Mouse (Mus musculus) thymus, postnatal 14 days (tissue): ENCODE results near the gene Grsf1.

ENCODE experiments used
- DNase-seq: peaks from one replicate; pipeline ENCODE4 v3.0.0; 2021

Grsf1 gene

DNA sequence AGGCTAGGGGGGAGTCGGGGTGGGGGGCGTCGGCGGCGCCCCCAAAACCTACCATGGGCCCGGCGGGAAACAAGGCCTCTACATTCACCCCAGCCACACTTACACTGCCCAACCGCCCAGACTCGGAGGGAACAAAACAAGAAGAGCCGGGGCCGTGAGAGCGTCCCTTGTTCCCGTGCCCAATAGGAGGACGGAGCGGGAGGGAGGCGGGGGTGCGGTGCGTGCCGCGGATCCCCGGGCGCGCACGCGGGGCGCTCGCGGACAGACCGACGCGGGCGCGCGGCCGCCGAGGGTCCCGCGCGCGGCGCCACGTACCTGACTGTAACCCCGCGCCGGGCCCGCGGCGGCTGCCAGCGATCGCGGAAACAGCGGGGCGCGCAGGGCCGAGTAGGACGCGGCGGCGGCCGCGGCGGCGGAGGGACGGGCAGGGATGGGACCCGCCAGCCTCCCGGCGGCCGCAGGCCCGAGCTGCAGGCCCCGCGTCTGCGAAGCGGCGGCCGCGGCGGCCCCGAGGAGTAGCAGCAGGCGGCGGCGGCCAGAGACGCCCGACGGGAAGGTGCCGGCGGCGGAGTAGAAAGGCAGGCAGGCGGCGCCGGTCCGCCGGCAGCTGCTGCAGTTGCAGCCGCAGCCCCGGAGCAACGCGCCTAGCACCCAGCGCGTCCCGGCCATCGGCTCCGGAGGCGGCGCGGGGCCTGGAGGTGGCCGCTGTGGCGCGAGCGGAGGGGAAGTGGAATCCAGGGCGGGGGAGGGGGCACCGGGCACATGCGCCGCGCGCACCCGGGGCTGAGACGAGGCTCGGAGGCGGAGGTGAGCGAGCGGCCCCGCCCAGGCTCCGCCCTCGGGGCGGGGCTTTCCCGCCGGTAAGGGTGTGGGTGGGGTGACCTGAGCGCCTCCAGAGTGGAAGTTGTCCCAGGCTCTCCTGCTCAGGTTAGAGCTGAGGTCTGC, at the start of gene Grsf1:
Gene Grsf1, minus strand, starts transcription at position 729 of the 945 bp plus-strand sequence.
- peak; percentile 96 for DNase-seq

DNA sequence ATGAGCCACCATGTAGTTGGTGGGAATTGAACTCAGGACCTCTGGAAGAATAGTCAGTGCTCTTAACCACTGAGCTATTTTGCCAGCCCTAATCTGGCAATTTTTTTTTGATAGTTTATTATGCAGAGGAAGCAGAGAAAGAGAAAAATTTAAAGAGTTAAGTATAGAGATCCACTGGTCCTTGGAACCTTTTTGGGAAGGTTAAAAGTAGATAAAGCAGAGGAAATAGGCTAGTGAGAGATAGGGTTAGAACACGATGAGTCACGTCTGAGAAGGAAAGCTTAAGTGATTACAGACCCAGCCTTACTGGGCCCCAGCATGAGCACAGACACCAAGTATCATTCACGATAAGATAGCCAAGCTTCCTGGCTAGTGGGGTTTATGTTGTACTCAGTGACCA, 48.1 kb upstream of the Grsf1 start:
- DNase-seq: no peak

GRCm38 (mm10) chr5:88722213-88722600, 46.2 kb upstream of the Grsf1 start:
- no peak for DNase-seq

- DNase-seq: peak; percentile 28
Measured at GRCm38 (mm10) chr5:88721565-88722212, 45.7 kb upstream of the Grsf1 start.

DNA sequence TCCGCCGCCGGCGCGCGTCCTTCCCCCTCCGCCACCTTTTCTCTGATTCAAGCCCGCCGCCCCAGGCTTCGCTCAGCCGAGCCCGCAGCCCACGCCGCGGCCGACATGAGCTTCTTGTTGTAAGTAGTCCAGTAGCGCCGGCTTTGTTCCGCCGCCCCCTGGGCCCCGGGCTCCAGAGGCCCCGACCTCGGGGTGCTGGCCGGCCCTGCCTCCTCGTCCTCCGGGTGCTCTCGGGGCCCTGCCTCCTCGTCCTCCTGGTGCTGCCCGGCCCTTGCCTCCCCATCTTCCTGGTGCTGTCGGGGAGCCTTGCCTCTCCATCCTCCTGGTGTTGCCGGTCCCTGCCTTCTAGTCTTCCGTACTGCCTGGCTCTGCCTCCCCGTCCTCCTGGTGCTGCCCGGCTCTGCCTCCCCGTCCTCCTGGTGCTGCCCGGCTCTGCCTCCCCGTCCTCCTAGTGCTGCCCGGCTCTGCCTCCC, 45.1 kb upstream of the Grsf1 start:
- DNase-seq: no peak

DNA sequence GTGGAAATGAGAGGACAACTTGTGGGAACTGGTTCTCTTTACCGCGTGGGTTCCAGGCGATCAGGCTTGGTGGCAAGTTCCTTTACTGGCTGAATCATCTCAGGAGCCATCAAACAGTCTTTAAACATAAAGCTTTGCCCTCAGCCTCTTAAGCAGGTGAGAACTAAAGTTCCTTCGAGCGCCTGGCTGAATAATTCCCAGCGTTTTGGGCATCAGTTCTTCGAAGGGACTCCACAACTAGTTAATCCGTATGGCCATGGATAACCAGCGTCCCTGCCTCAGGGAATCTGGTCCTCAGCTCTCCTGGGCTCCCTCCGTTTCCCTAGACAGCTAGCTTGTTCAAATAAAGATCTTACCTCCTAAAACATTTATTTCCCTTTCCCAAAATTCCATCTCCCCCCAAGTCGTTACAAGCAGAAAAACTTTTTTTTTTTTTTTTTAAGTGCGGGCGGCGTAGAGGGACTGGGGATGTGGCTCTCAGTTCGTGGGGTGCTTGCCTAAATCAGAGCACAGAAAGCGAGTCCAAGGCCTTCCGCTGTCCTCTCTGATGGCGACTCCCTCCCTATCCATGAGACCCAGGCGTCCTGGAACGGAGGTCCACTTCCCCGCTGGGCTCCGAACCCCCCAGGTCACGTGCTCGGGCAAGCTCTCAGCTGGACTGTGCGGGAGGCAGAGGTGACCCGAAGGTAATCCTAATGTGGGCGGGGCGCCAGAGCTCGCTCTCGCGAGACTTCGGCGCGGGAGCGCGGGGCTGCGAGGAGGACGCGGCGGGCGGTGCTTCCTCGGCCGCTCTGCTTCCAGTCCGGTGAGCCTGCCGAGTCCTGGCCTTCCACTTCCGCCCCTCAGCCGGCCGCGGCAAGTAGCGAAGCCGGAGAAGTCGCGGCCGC, 44.4 kb upstream of the Grsf1 start, which contains the start of gene Mob1b:
Gene Mob1b, plus strand, starts transcription at position 740 of the 887 bp plus-strand sequence.
- DNase-seq: peak; percentile 93

DNA sequence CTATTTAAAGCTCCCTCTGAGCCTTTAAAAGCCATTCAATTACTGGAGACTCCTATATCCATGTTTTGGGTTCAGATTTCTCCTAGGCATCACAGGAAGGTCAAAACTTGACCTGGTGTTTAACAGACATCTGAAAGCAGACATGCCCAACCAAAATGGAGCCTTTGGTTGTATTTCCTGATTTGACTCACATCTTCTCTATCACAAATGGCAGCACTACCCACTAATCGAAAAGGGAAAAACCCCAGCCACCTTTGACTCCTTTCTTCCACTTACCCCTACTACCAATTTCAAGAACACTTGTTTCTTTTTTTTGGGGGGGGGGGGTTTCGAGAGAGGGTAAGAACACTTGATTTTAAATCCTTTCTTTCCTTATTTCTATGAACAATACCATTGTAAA, 41.0 kb upstream of the Grsf1 start:
- DNase-seq: no peak

- no peak for DNase-seq
Measured at GRCm38 (mm10) chr5:88712328-88712727, 36.4 kb upstream of the Grsf1 start.

GRCm38 (mm10) chr5:88711618-88712224, 35.8 kb upstream of the Grsf1 start:
- no peak for DNase-seq

DNA sequence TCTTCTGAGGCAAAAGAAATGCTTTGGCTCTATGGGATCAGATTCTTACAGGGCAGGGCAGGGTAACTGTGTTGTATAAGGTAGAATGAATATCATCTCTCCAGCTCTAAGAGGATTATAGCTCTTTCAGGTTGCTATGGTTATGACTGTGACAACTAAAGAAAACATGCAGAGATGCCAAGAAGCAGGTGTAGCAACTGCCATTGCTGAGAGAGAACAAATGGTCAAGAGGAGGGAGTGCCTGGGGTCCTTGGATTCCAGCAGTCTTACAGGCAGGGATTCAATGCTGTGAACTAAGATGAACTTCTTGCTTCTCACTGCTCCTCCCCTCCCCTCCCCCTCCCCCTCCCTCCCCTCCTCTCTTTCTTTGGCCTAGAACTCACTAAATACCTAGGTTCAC, 35.2 kb upstream of the Grsf1 start:
- no peak for DNase-seq

GRCm38 (mm10) chr5:88703551-88703950, 27.6 kb upstream of the Grsf1 start:
- DNase-seq: no peak

GRCm38 (mm10) chr5:88702041-88702440, 26.1 kb upstream of the Grsf1 start:
- no peak for DNase-seq

DNA sequence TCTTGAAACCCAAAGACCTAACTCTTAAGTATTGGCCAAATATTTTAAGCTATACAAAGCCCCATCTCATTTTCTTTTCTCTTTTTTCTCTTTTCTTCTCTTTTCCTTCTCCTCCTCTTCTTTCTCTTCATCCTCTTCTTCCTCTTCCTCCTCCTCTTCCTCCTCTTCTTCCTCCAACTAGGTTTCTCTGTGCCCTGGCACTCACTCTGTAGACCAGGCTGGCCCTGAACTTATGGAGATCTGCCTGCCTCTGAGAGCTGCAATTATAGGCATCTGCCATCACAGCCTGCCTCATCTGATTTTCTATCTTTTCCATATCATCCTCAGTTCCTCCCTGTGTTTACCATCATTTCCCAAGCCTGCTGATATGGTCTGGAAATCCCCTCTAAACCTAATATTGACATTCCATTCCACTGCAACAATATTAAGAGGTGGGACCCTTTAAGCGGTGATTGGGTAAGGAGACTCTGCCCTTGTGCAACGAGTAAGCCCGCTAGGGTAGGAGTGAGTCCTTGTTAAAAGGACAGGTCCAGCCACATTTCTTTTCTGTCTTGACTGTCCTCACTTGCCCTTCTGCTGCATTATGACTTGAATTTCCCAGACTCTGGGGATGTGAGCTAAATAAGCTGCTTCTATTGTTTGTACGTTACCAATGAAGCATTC, 23.4 kb upstream of the Grsf1 start:
- no peak for DNase-seq

- no peak for DNase-seq
Measured at GRCm38 (mm10) chr5:88697291-88697690, 21.3 kb upstream of the Grsf1 start.

GRCm38 (mm10) chr5:88693057-88693456, 17.1 kb upstream of the Grsf1 start:
- DNase-seq: no peak

DNA sequence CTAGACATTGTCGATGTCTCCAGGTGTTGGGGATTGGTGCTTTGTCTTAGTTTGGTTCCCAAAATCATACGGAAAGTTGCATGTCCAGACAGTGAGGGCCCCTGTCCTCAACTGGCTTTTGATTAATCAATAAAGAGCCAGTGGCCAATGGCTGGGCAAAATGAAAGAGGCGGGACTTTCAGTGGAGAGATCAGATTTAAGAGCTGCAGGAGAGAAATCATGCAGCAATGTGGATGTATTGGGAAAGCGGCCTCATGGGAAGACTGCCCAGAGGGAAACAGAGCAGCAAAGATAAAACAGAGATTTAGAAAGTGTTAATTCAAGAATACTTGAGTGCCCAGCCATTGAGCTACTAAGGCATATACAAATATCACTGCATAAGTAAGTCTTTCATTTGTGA, 16.6 kb upstream of the Grsf1 start:
- no peak for DNase-seq

DNA sequence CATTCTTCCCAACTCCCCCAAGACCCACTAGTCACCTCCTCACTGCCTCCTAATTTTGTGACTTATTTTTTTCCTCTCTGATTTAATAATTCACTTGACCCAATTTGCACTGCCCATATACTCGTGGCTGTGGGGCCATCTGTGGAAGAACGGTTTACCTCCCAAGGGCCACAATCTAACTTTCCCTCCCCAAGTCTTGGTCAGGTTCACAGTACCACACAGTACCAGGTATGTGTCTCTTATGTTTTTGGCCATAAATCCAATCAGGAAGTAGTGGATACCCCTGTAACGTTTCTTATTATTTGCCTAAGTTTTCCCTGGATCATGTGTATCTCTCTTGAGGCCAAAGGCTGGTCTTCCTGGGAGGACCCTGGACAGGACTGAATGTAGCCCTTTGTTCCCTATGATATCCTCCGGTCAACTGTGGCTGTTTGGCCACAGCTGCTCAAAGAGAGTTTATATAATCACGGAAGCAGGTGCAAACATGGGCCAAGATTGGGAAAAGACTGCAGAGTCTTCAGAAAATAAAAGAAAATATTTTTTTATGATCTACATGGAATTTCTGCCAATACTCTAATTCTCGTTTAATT, 15.6 kb upstream of the Grsf1 start:
- DNase-seq: no peak

GRCm38 (mm10) chr5:88690681-88691505, 14.9 kb upstream of the Grsf1 start:
- no peak for DNase-seq

- no peak for DNase-seq
Measured at GRCm38 (mm10) chr5:88689279-88689938, 13.4 kb upstream of the Grsf1 start.

GRCm38 (mm10) chr5:88688583-88689187, 12.7 kb upstream of the Grsf1 start:
- DNase-seq: no peak
